Mouse (Mus musculus): Measurements from ENCODE around the gene Rnf115.

The Rnf115 gene

GRCm38 (mm10) chr3:96808136-96808535 is 80.7 kb downstream of the Rnf115 start:
- no peak for TF ChIP-seq GATA4 (IDR thresholded peaks at IDR 0.05; ENCODE audit: insufficient replicate concordance, low read length)

- TF ChIP-seq GATA4 (IDR thresholded peaks at IDR 0.05; ENCODE audit: insufficient replicate concordance, low read length) = no peak
These were observed 81.2 kb downstream of the Rnf115 start for GRCm38 (mm10) chr3:96808651-96809050.

GRCm38 (mm10) chr3:96811232-96811631 is 83.8 kb downstream of the Rnf115 start:
- TF ChIP-seq GATA4 (IDR thresholded peaks at IDR 0.05; ENCODE audit: insufficient replicate concordance, low read length) = no peak

GRCm38 (mm10) chr3:96812395-96813091 is 85.1 kb downstream of the Rnf115 start:
- no peak for TF ChIP-seq GATA4 (IDR thresholded peaks at IDR 0.05; ENCODE audit: insufficient replicate concordance, low read length)

- no peak for TF ChIP-seq GATA4 (IDR thresholded peaks at IDR 0.05; ENCODE audit: insufficient replicate concordance, low read length)
These were observed 85.6 kb downstream of the Rnf115 start for GRCm38 (mm10) chr3:96813106-96813505.

GRCm38 (mm10) chr3:96813591-96814244 is 86.3 kb downstream of the Rnf115 start:
- no peak for TF ChIP-seq GATA4 (IDR thresholded peaks at IDR 0.05; ENCODE audit: insufficient replicate concordance, low read length)

- TF ChIP-seq GATA4 (IDR thresholded peaks at IDR 0.05; ENCODE audit: insufficient replicate concordance, low read length) = no peak
These were observed 86.9 kb downstream of the Rnf115 start for GRCm38 (mm10) chr3:96814342-96814741.

- no peak for TF ChIP-seq GATA4 (IDR thresholded peaks at IDR 0.05; ENCODE audit: insufficient replicate concordance, low read length)
These were observed 92.9 kb downstream of the Rnf115 start for GRCm38 (mm10) chr3:96820116-96820915.

- TF ChIP-seq GATA4 (IDR thresholded peaks at IDR 0.05; ENCODE audit: insufficient replicate concordance, low read length) = no peak
These were observed 94.1 kb downstream of the Rnf115 start for GRCm38 (mm10) chr3:96821581-96821980.

- TF ChIP-seq GATA4 (IDR thresholded peaks at IDR 0.05; ENCODE audit: insufficient replicate concordance, low read length) = no peak
These were observed 96.2 kb downstream of the Rnf115 start for GRCm38 (mm10) chr3:96823701-96824100.

GRCm38 (mm10) chr3:96824614-96825013 is 97.2 kb downstream of the Rnf115 start:
- no peak for TF ChIP-seq GATA4 (IDR thresholded peaks at IDR 0.05; ENCODE audit: insufficient replicate concordance, low read length)

GRCm38 (mm10) chr3:96825261-96825660 is 97.8 kb downstream of the Rnf115 start:
- no peak for TF ChIP-seq GATA4 (IDR thresholded peaks at IDR 0.05; ENCODE audit: insufficient replicate concordance, low read length)

GRCm38 (mm10) chr3:96828308-96828864 is 100.9 kb downstream of the Rnf115 start:
- TF ChIP-seq GATA4 (IDR thresholded peaks at IDR 0.05; ENCODE audit: insufficient replicate concordance, low read length) = no peak

- no peak for TF ChIP-seq GATA4 (IDR thresholded peaks at IDR 0.05; ENCODE audit: insufficient replicate concordance, low read length)
These were observed 101.5 kb downstream of the Rnf115 start, which contains the start of the genes Pdzk1 and Cd160 for GRCm38 (mm10) chr3:96828984-96829383. Gene Pdzk1 (plus strand): TSS chr3:96829284. Gene Cd160 (minus strand): TSS chr3:96829351.

- no peak for TF ChIP-seq GATA4 (IDR thresholded peaks at IDR 0.05; ENCODE audit: insufficient replicate concordance, low read length)
These were observed 102.4 kb downstream of the Rnf115 start for GRCm38 (mm10) chr3:96829856-96830255.
